Mouse (Mus musculus) right cerebral cortex, postnatal 4 days (tissue): ENCODE data around the gene Uroc1.

Experiments
- DNase-seq: peaks from one replicate; pipeline ENCODE4 v3.0.0-alpha.2; 2022

The Uroc1 gene

DNA sequence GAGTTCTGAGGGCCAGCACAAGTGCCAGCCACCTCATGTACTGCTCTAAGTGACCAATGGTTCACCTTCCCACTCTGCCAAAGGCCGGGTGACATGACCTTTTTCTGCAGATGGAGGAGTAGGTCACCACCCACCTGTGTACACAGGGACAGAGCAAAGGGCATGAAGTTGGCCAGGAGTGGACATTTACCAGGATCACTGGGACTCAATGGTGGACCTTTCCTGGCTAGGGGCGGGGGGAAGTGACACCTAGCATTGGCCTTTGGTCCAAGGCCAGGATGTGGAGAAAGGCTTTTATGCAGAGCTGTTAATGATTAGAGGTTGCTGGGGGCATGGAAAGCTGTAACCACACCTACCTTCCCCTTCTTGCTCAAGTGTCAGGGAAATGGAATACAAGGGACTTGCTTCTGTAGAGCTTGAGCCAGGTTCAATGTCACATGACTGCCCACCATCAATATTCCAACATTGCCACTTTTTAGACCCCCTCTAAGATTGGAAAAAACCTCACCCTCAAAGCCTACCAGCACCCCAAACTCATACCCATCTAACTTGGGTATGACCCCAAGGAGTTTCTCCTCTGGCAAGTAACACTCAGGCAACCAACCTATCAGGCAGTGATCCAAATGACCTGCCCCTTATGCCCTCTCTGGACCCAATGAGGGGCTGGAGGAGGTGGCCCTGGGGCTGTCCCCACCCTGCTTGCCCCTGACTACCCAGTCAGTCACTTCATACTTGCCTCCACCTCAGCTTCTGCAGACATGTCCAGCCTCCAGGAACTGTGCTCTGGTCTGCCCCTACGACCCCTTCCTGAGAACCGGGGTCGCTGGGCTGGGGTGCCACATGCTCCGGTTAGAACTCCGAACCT lies at the start of gene Uroc1:
TSS of gene Uroc1 (plus strand) at position 724 of the 865 bp plus-strand sequence.
- DNase-seq, result no peak

DNA sequence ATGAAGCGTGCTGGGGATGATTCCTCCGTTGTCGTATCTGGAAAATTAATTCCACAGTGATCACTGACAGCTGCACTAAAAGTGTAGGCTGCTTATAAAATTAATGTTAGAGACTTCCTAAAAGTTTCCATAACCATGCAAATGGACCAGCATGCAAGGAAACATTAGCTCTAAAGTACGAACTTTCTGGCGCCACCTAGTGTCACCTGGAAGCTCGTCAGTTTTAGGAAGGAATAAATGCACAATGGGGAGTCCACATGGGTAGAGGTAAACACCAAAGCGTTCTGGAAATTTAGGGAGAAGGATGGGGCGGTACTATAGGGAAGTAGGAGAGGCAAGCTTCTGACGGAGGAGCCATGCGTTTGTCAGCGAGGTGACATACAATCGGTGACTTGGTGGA lies 44.8 kb upstream of the Uroc1 start:
- no peak for DNase-seq

DNA sequence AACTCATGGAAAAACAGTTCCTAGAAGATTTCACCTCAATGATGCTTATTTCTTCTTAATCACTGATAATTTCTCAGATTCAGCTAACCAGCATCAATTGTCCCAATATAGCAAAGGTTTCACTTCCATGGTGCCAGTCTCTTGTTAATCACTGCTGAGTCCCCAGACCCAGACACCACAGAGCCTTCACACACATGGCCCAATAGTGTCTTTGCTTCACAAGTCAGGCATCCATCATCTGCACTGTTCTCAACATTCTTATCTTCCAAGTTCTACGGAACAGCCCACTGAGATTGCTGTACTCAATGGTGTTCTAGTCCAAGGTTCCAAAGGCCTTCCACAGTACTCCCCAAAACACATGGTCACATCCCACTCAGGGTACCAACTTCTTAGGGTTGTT lies 32.2 kb upstream of the Uroc1 start, which contains the start of gene BC048671:
TSS of gene BC048671 (plus strand) at position 301 of the 400 bp plus-strand sequence.
- DNase-seq, result no peak

DNA sequence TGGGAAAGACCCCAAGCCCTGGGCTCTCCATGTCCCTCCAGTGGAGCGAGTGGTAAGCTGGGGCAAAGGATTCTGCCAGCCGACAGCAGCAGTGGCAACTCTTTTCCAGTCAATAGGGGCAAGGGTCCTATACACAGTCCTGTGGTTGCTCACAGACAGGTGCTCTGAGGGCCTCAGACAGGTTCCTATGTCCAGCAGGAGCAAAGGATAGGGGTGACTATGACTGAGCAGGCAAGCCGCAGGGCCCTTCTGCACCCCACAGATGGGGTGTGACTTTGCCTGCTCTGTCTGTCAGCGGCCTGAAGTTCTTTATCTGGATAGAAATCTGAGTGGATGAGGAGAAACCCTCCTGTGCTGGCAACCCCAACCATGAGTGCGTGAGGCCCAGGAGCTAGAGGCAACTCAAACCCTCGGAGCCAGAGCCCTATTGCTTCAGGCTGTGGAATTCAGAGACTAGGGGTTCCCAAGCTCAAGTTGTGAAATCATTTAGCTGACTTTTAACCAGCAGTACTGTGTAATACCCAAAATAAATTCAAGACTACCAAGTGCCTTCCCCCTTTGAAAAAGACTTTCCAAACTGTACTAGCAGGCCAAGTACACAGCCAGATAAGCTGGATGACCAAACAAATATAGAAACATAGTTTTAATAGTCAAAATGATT lies 26.6 kb upstream of the Uroc1 start:
- no peak for DNase-seq

DNA sequence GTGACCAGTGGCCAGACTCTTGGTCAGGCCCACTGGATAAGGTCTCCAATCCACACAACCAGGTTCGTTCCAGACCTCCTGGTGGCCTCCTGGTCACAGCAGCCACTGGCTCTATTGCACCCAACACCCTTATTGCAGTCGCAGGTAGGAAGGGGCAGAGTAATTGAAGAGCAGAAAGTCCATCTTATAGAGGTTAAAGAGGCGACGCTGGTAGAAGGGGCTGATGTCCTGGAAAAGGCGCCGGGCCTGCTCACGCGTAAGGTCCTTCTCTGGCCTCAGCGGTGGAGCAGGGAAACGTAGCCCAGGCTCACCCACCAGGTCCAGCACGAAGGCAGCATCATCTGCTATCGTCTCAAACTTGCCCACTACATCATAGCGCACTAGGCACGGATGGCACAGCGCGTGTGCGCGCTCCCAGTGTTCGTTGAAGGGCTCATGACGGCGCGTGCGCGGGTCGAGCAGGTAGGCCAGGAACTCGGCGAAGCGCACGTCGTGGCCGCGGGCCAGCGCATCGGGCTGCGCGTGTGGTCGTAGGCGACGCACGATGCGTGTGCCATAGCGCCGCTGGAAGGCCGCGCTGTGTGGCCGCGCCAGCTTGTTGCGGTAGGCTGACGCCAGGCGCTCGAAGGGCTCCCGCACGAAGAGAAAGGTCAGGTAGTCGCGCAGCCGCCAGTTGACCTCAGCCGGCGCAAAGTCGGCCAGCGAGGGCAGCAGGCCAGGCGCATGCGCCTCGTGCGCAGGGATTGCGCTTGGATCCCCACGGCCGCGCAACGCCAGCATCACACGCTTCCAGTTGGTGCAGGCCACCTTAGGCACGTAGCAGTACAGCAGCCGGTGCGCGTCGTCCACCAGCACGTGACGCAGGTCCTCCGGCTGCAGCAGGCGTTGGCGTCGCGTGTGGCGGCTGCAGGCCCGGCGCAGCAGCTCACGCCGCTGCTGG lies 24.0 kb upstream of the Uroc1 start:
- no peak for DNase-seq

DNA sequence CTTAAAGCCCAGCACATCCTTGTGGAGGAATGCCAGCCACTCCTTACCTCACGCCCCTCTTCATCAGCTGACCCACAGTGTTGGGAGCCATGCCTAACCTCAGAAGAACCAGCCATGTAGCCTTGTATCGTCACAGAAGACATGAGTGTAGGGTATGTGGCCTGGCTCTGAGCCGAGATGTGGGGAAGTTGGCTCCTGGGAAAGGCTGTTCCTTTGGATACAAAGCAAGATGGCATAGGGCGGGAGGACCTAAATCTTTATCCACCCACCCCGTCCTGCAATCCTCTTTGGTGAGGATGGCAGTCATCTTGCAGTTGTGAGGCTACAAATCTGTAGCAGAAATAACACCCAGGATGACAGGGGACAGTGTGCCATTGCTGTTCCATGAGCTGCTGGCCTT lies 17.1 kb upstream of the Uroc1 start:
- no peak for DNase-seq

DNA sequence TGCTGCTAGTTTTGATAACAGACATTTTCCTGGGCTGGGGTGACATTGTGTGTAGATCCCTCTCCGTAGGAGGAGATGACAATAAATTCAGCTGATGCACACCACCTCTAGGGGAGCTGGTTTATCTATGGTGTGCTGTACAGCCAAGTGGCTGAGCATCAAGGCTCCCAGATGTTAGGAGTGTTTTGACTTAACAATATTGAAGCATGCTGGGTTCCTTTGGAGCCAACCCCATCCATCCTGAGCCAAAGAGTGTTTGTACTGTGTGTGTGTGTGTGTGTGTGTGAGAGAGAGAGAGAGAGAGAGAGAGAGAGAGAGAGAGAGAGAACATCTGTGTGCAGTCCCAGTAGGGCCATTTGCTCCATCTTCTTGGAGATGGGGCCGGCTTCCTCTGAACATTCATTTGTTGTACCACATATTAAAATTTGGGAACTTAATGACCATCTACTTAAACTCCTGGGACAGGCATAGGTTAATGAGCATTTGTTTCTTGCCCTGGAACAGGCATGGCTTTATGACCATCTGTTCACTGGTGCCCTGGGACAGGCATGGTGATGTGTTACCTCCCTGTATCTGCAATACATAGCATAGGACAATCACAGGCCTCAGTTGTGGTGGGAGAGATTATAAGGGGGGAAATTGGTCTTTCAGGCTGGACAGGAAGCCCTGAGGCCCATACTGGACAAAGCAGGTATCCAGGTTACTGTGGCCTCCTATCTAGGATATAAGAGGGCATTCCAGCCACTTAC lies 15.4 kb upstream of the Uroc1 start:
- no peak for DNase-seq

DNA sequence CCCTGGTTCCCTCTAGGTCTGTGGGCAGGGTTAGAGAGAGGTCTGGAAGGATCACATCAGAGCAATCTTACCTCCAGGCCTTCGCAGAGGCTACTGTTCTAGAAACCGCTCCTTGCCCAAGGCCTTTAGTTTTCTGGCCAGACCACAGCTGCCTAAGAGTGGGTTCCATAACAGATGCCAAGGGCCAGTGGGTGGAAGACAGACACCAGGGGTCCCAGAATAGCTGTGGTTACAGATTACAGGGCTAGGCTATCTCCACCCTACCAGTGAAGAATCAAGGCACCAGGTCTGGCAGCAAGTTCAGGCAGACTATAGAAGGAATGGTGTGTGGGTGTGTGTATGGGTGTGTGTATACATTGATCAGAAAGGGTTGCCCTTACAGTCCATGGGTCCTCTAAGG lies 14.1 kb upstream of the Uroc1 start:
- DNase-seq, result no peak

DNA sequence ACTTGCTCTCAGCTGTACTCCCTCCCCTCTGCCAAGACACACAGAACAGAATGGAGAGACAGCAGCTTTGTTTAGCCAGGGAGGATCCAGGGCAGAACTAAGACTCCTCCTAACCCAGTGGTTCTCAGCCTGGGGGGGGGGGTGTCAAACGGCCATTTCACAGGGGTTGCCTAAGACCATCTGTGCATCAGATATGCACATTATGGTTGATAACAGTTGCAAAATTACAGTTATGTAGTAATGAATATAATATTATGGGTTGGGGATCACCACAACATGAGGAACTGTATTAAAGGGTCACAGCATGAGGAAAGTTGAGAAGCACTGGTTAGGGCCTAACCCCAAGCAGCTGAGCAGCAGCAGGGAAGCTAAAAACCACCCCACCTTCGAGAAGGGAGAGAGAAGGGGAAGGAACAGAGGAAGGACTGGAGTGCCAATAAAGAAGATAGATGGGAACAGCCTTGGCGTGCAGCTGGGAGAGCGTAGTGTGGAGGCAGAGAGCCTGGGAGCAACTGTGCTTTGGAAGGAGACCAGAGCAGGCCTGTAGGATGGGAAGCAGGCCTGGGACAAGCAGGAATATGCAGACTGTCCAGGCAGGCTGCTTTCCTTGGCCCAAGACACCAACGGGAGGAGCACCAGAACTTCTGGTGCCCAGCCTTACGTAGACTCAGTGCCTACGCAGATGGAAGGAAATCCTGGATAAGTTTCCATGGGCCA lies 13.5 kb upstream of the Uroc1 start:
- DNase-seq, result no peak

DNA sequence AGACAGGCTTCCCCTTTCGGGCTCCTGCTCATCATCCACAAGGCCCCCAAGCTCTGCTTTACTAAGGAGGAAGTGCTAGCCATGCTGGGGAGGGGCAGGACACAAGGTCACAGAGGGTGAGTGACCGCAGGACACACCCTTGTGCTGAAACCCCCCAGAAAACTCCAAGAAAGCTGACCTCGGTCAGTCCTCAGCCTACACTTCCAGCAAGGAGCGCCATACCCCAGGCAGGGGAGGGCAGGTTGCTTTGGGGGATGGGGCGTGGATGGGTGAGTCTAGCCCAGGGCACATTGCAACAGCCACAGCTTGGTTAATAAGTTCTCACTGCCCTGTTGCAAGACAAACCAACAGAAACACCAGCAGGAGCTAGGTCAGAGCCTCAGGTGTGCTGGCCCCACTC lies 12.7 kb upstream of the Uroc1 start:
- DNase-seq, result no peak

DNA sequence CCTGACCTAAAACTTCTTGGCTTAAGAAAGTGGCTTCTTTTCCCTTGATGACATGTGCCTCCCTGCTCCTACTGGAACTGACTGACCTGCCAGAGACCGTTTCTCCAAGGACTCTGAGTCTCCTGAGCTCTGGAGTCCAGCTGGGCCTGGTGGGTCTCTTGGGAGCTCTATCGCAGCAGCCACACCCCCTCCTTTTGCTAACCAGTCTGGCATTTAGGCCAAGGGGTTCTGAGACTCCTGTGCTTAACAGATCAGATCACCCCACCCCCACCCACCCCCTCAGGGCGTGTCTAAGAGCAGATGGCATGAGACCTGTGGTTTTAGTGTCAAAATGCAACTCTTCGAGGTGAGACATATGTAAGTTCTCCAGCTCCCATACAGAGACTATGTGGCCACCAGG lies 11.3 kb upstream of the Uroc1 start:
- no peak for DNase-seq

DNA sequence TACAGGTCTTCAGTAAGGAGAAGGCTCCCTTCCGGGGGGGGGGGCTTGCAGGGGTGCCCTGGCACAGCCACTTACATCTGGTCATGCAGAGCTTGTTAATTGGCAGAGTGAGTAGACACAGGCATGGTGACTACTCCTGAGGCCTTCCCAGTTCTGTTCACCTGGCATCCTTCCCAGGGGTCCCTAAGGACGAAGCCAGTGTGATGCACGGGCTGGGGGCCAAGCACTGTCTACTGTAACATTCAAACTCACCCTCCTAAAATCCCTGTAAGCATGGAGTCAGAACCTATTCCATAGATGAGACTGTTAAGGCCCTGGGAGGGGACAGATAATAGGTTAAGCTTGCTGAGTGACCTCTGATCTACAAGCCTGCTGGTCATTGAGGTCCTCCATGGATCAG lies 9.1 kb upstream of the Uroc1 start:
- no peak for DNase-seq

DNA sequence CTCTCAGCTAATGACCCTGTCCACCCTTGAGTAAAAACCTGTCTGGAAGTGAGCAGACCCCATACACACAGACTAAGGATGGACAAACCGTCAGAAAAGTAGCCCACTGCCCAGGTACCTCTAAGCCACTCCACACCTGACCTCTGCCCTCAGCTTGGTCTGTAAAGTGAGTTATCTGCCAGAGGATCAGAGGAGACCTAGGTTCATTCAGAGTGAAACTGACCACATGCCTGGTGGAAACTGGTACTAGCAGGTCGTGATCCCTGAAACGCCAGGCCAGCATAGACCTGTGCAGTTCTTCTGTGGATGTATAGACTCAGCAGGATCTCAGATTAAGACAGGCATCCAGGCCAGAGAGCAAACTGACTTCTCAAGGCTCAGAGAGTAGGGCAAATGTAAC lies 8.6 kb upstream of the Uroc1 start:
- DNase-seq, result no peak

DNA sequence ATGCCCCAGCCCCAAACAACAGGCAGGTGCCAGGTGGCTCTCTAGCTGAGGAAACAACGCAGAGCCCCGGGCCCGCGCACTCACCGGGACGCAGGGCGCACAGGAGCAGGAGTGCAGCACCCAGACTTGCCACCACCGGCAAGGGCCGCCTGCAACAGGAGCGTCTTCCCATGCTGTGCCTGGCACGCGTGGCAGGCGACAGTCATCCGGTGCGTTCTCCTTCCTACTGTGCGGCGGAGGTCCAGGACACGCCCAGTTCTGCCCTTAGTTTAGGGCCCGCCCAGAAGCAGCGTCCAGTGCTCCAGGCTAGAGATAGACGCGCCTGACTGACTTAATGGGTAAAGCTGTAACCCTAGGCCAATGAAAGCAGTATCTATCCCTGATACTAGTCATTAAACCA lies 8.1 kb upstream of the Uroc1 start, which contains the start of gene Chst13:
TSS of gene Chst13 (minus strand) at position 195 of the 400 bp plus-strand sequence.
- no peak for DNase-seq

DNA sequence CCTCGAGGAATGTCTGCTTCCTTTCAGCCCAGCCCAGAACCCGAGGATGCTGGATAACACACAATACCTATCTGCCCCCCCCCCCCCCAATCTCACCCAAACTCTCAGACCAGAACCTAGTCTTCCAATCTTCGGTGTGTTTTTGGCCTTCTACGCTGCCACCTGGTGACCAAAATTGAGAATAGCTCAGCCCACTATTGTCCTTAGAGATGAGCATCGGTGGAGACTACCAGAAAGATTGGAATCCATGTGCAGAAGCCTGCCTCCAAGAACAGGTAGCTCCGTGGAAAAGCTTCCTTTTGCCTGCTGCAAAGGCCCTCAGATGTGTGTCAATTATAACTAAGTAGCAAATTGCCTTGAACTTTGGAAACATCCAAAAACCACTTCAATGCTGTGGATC lies 5.4 kb upstream of the Uroc1 start:
- DNase-seq, result no peak

DNA sequence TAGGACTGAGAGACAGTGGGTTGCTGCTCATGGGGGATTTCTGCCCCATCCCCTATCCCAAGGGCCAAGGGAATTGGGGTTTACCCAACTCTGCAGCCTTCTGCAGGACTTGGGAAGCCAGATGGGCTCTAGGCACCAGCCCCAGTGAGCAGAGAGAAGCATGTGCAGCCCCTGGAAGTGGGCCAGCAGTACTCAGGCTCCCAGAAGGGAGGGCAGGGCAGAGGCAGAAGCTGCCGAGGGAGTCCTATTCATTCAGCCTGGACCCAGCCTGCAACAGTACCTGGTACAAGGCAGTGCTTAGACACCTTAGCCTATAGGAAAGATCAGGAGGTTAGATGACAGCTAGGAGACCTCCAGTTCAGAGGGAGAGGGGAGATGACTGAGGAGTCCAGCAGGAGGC lies 3.1 kb upstream of the Uroc1 start:
- DNase-seq, result peak; percentile 67

DNA sequence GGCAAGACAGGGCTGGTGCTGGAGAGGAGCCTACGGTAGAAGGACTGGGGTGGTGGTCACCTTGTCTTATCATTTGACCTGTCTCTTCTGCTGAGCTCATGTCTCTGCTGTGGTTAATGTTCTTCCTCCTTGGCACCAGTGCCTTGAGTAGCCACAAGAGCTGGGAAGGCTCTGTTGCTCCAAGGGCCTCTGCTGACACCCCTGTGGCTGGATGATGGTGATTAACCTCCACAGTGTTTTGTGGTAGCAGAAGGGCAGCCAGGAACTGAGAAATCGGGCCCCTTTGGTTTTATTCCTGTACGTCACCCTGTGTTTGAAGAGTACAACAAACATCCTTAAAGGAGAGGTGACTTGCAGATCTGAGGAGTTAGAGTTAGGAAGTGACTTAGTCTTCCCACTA lies 1.2 kb downstream of the Uroc1 start:
- DNase-seq, result no peak

DNA sequence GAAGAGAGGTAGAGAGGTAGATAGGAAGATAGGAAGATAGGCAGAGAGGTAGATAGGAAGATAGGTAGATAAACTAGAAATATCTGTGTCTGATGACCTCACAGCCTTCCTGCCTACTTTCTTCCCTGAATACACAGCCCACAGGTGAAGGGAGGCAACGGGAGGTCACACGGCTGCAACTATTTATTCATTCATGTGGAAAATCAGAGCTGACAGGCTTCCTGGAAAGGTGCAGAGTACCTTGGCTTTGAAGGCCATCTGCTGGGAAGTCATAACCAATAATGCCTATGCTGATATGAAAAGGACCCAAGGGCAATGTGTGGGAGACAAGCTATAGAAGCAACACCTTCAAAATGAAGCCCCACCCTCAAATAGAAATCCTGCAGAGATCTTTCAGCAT lies 9.3 kb downstream of the Uroc1 start:
- DNase-seq, result no peak

DNA sequence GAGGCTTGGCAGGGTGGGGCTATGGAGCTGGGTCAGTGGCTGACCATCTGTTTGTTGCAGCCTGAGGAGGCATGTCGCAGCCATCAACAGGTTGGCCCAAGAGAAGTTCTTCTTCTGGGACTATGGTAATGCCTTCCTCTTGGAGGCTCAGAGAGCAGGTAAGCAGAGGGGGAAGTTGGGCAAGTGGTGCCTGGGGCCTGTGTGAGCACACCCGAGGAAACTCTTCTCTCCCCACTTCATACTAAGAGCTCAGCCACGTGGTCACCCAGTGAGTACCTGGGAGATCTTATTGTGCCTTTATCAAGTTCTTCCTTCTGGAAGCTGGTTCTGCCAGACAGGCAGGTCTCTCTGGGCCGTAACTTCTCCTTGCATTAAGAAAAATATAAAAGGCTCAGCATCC lies 14.1 kb downstream of the Uroc1 start:
- DNase-seq, result no peak

DNA sequence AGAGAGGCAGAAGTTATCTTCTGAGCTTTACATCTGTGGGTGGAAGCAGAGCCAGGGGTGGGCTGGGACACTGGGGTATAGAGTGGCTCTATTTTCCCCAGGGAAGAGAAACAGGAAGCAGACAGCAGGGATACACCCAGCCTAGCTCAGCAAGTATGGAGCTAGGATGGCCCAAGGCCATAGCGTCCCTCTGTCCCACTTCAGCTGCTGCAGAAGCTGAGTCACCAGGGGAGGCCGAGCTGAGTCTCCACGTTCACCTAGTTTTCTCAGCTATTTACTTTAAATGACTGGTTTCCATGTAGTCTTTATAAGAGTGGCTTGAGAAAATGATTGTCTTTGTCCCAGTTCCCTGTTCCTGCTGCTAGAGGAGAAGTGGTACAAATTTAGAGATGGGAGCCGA lies 15.4 kb downstream of the Uroc1 start:
- no peak for DNase-seq

DNA sequence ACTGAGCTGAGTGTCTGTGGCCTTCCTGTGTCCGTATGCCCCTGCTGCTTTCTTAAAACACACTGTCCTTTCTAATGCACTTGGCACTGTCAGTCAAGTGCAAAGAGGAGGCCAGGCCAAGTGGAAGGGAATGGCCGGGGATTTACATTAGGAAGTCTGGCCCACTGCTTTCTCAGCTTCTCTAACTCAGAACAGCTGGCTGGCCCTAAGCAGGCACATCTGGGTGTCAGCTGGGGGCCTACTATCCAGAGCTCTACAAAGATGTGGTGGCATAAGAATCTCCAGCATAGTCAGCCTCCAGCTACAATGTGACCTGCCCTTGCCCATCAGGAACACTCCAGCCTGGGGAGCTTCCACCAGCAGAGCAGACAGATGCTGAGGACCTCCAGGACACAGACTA lies 16.9 kb downstream of the Uroc1 start:
- no peak for DNase-seq

DNA sequence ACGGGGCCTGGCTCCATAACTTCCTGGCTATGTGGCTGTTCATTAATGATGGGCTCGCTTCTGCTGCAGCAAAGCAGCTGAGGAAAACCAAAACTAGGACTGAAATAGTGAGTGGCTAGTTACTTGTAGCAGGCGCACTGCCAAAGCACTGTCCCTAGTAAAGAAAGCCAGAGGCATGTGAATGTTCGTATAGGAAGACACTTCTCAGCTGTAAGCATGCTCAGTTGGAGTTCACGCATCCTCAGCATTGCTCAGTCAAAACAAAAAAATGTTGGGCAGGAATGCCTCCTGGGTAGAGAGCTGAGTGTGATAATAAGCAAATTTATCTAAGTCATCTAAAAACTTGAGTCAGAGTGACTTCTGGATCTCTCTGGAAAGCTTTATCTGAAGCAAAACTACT lies 25.1 kb downstream of the Uroc1 start:
- DNase-seq, result no peak
